Mouse (Mus musculus) embryo, embryonic 10.5 days (tissue): ENCODE measurements around the gene Sec22c.

Experiments
- DNase-seq: peaks from one replicate; pipeline ENCODE4 v3.0.0-alpha.2; 2015; ENCODE audit warnings: low spot score

Sec22c gene

GRCm38 (mm10) chr9:121704646-121705625 lies at the start of gene Sec22c:
TSS of gene Sec22c (minus strand) at chr9:121705490.
- DNase-seq = peak; percentile 94

GRCm38 (mm10) chr9:121754624-121755023 lies 49.3 kb upstream of the Sec22c start:
- DNase-seq = no peak

GRCm38 (mm10) chr9:121752774-121753173 lies 47.5 kb upstream of the Sec22c start:
- DNase-seq = no peak

DNA sequence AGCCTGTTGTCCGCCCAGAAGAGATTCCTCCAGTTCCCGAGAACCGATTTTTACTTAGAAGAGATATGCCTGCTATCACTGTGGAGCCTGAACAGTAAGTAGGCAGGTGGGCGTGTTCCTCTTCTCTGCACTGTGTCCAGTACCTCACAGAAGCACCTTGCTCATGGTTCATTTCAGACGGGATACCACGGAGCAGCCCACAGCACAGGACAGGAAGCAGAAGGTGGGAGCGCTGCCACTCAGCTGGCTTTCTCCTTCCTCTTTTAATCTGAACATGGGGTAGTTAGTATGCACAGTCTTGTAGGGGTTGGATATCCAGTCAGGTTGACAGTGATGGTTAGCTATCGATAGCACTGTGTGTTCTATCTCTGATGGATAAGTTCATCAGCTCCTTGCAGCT lies 38.8 kb upstream of the Sec22c start:
- no peak for DNase-seq

DNA sequence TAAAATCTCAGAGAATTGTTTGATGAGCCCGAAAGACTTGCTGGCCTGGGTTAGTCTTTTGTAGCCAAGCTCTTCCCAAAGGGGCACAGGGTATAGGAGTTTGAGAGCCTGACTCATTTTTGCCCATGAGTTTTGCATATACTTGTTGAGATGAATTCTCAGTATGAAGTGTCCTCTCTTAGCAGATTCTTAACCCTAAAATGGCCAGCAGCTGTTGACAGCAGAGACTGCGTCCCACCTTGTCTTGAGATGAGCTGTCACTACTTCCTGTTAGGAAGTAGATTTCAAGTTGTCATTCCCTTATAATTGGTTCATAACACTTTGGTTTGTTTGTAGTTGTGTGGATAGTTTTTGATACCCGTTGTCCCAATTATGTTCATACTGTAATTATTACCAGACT lies 35.9 kb upstream of the Sec22c start:
- DNase-seq = no peak

- DNase-seq = no peak
Observed at GRCm38 (mm10) chr9:121740490-121740889, 35.2 kb upstream of the Sec22c start.

DNA sequence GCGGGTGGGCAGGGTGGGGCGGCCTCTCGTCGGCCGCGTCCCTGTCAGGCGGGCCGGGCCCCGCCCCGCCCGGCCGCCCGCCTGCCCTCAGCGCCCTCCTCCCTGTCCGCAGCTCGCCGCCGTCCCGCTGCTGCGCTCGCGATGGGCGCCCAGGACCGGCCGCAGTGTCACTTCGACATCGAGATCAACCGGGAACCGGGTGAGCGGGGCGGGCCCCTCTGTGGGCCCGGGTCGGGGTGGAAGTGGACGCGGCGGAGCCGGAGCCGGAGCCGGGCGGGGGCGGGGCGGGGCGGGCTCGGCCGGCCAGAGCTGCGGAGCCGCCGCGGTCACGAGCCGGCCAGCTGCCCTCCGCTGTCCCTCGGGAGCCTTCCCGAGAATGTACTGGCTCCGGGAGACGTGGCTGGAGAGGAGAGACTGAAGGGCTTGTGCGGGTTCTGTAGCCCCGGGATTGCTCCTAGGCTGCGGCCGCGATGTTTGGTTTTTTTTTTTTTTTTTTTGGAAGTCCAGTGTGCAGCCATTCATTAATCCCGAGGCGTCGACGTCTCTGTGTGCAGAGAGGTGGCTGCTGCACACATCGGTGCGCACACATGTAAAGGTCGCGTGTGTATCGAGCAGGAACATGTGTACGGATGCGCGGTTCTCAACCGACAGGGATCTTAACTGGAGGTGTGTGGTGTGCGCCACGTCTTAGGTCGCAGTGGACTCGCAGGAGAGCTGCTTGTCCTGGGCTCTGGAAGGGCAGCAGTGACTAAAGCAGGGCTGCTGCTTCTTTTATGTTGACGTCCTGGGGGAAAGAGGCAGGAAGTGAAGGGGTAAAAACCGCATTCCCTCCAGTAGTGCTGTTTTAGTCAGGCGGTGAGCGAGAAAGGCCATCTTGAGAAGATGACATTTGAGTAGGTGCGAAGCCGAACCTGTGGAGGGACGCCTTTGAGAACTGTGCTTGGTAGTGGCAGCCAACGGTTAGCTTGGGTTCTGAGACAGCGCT lies 14.3 kb upstream of the Sec22c start:
- peak; percentile 59 for DNase-seq

GRCm38 (mm10) chr9:121718792-121719318 lies 13.6 kb upstream of the Sec22c start, which contains the start of gene Nktr:
TSS of gene Nktr (plus strand) at chr9:121719169.
- peak; percentile 99 for DNase-seq

DNA sequence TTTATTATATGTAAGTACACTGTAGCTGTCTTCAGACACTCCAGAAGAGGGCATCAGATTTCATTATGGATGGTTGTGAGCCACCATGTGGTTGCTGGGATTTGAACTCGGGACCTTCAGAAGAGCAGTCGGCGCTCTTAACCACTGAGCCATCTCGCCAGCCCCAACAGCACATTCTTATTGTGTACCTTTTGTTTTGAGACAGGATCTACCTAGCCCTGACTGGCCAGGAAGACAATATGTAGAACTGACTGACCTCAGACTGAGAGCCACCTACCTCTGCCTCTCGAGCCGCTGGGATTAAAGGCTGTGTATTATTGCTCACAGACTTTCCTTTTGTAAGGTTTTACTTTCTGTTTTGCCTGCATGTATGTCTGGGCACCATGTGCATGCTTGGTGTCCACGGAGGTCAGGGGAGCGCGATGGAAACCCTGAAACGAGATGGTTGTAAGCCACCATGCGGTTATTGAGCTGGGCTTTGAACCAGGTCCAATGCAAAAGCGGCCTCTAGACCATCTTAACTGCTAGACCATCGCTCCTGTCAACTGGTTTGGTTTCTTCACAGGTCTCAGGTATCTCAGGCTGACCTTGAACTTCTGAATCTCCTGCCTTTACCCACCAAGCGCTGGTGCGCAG lies 12.9 kb upstream of the Sec22c start:
- DNase-seq = peak; percentile 35

DNA sequence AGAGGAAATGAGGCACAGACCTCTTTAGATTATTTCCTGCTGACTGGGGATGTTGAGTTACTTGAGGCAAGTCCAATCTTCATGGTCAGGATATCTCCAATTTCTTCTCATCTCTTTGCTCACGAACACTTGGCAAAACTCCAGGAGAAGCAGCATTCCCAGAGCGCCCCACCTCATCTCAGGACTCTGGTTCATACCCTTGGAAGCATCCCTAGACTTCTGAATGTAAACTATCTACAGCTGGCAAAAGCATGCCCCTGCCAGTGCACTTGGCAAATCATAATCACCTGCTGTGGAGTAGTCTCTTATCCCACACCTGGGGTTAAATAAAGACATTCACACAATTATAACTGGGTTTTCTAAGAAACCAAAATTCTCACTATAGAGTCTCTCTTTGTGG lies 11.8 kb upstream of the Sec22c start:
- no peak for DNase-seq

- DNase-seq = no peak
Observed at GRCm38 (mm10) chr9:121710584-121710975, 5.3 kb upstream of the Sec22c start.

DNA sequence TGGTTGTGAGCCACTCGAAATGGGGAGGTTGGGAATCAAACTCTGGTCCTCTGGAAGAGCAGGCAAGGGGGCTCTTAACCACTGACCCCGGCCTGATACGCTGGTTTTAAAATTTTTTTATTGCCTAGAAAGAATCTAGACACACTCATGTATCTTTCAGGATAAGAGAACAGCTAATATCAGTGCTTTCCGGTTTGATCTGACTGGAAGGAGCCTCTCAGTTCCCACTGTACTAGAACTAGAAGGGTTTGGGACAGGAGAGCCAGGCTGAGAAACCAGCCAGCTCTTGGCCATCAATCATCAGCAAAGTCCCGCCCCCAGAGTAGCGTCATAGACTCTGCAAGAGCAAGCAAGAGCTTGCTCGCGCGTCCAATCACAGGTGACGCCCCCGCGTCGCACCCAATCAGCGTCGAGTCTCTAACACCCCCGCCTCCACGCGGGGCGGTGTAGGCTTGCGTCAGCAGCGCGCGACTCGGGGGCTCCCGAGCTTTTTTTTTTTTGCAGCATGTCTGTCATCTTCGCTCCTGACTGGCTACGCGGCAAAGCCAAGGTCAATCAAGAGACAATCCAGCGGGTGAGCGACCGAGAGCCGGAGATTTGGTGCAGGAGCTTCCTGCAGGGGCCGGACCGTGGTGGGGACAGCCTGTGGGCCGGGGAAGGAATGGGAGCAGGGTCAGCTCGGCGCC lies 4.8 kb upstream of the Sec22c start, which contains the start of gene Ss18l2:
TSS of gene Ss18l2 (plus strand) at position 432 of the 686 bp plus-strand sequence.
- peak; percentile 100 for DNase-seq

DNA sequence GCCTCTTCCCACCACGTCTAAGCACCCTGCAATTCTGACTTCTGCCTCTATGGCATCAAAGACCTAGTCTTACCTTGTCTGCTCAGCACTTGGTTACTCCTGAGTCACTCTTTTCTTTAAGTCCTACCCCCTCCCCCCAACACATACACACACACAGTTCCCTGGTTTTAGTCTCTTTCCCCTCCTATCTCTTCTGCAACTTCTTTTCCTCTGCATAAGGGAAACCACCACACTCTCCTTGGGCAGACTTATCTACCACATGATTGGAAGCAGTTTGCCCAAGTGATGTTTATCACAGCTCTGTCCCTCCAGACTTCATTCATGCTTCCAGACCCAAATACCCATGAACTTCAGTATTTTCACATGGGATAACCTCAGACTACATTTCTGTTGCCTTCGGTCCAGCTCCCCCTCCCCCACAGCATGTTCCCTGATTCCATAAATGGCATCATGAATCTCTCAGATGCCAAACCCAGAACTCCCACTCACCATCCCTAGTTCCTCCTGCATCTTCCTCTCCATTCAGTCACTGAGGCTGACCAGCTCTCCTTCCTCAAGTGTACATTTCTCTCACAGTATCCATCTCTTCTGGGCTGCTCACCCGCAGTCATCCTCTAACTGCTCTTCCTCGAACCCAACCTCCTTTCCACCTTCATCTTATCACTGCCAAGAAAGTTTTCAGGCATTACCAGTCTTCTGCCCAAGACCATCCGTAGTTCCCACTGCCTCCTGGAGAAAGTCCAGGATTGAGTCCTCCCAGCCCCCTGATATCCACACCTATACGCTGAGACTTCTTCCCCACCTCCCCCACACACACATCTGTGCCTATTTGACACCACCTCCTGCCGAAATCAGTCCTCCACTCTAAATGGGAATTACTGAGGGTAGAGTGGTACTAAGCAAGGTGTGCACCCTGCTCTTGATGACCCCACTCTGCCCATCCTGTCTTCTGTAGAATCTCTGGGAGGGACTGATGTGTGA lies 3.5 kb upstream of the Sec22c start:
- no peak for DNase-seq

DNA sequence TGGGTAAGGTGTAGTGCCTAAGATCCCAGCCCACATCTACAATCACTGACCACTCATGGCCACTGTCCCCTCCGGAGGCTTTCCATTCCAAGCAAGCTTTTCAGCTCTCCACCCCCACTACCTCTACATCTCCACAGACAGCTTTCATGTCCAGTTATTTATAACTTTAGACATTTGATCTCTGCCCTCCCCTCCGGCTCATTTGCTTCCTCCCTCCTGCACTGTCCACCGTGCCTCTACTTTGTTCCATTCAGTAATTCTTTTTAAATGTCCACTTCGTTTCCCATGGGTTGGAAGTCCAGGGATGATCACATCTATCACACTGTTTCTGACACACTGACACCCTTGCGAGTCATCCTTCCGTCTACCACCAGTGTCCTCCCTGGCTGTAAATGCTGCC lies 2.5 kb upstream of the Sec22c start:
- no peak for DNase-seq

DNA sequence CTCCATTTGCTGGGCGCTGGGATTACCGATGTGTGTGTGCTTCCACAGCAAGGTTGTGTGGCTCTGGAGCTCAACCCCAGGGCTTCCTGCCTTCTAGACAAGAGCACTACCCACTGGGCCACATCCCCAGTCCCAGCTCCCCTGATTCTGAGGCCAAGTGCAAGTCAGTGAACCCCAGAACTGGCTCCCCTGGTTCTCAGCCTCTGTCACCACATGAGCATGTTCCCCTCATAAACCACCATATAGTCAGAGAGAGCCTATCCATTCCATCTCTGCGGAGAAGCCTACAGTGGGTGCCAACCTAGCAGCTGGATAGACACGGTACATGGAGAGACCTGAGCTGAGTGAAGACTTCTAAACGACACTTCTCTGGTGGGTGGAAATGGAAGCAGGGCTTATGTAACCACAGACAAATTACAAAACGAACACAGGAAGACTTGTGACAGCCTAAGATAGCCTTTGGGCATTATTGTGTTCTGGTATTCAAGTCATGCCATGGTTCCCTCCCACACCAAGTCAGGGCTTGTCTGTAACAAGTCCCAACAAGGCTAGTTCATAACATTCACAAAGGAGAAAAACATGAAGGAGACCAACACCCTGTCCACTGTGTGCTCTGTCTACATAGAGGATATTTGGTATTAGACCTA lies 862 bp upstream of the Sec22c start:
- DNase-seq = no peak

- DNase-seq = no peak
Observed at GRCm38 (mm10) chr9:121704261-121704645, 1.0 kb downstream of the Sec22c start.

- DNase-seq = no peak
Observed at GRCm38 (mm10) chr9:121697150-121698049, 7.9 kb downstream of the Sec22c start.

- DNase-seq = no peak
Observed at GRCm38 (mm10) chr9:121696626-121697025, 8.7 kb downstream of the Sec22c start.
